Mouse (Mus musculus) kidney, embryonic 15.5 days (tissue): ENCODE measurements around the gene Pnpla7. TPM values are rescaled to one million over a fixed set of nuclear protein-coding genes. Genes with fewer than 3 reads are reported as not detected.
A peak's percentile ranks its signal among the peaks of the same experiment; 100 is the strongest.

Source experiments
- ATAC-seq: fragments of 200-750 bp; cut with Nextera tagmentation; replicated peaks from 2 replicates; pipeline ENCODE4 v1.8.0; 2017; ENCODE audit warnings: moderate TSS enrichment; ENCODE audit not compliant: low FRiP score
- H3K27ac ChIP-seq: fragments of 300-500 bp; sonication (generic); 2 replicates; pipeline ENCODE4 v1.5.1; 2015; ENCODE audit warnings: mild to moderate bottlenecking, inconsistent platforms
- H3K27me3 ChIP-seq: fragments of 300-500 bp; sonication (generic); 2 replicates; pipeline ENCODE4 v1.6.1; 2015; ENCODE audit warnings: inconsistent platforms
- H3K36me3 ChIP-seq: fragments of 300-500 bp; sonication (generic); 2 replicates; pipeline ENCODE4 v1.6.1; 2015; ENCODE audit warnings: inconsistent platforms
- H3K4me1 ChIP-seq: fragments of 300-500 bp; sonication (generic); 2 replicates; pipeline ENCODE4 v1.6.1; 2015; ENCODE audit warnings: inconsistent platforms
- H3K4me2 ChIP-seq: fragments of 300-500 bp; sonication (generic); 2 replicates; pipeline ENCODE4 v1.6.1; 2015; ENCODE audit warnings: moderate library complexity, mild to moderate bottlenecking, inconsistent platforms
- H3K4me3 ChIP-seq: fragments of 300-500 bp; sonication (generic); replicated peaks from 2 replicates; pipeline ENCODE4 v1.5.1; 2015; ENCODE audit warnings: mild to moderate bottlenecking, inconsistent platforms
- H3K9ac ChIP-seq: fragments of 300-500 bp; sonication (generic); 2 replicates; pipeline ENCODE4 v1.6.1; 2015; ENCODE audit warnings: mild to moderate bottlenecking, inconsistent platforms
- H3K9me3 ChIP-seq: fragments of 300-500 bp; sonication (generic); replicated peaks from 2 replicates; pipeline ENCODE4 v1.6.1; 2016; ENCODE audit warnings: inconsistent platforms
- WGBS: fragments of 180-500 bp; shearing (Covaris S2); methylation state at CpG from one replicate; pipeline ENCODE4 v1.1.7; 2015; ENCODE audit warnings: mixed read lengths; 5-methylcytosine and 5-hydroxymethylcytosine counted together
- polyA plus RNA-seq: library from polyadenylated mRNA; unstranded; fragments of >200 nt; fragmentation: Nextera tagmentation; extraction: Ambion mirVana; gene quantifications from 2 replicates; pipeline ENCODE4 v1.2.1, GENCODE M21; 2015

Gene Pnpla7
- polyA plus RNA-seq, 1 experiment from 2014 or later = 9.0 TPM

DNA sequence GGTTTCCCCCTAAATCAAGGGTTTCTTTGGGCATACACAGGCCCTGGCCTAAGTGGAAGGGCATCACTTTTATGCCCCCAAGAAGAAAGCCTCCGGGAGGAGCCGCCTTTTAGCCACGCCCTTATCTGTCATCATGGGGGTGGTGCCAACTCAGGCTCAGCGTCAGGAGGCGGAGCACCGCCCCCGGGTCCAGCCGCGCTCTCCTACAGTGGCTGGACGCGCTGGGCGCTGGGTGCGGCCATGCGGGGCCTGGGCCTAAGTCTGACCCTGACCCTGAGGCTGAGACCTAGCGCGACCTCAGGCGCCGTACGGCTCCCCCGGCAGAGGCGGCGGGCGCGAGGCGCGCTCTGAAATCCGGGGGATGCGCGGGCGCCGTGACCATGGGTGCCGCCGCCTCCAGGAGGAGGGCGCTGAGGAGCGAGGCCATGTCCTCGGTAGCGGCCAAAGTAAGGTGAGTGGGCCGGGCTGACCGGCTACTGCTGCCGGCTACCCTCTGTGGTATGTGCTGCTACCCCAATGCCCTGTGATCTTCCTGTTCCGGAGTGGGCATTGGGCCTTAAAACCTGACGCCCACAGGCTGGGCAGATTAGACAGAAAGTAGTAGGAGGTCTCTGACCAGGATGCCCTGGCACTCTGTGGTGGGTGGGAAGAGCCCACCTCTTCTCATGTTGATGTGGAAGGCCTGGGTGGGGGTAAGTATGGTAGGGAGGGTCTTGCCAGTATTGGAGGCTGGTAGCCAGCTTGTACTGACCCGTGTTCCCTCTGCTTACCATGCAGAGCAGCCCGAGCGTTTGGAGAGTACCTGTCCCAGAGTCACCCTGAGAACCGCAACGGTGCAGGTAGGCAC is 78.6 kb downstream of the Pnpla7 start, which contains the start of gene Nsmf:
Gene Nsmf, plus strand, starts transcription at position 135 of the 847 bp plus-strand sequence.
- 5% methylated on average over 47 of the region's 47 CpGs for WGBS
- H3K4me1 ChIP-seq = peaks cover 18% of the 10 kb centered on the region
- H3K9me3 ChIP-seq = no peaks in the 10 kb centered on the region
- peak within 1 kb of the TSS; percentile 78 for H3K9ac ChIP-seq
- H3K4me2 ChIP-seq = peak within 1 kb of the TSS; percentile 82
- no peaks in the 10 kb centered on the region for H3K27me3 ChIP-seq
- peak; percentile 93 for ATAC-seq
- peak within 1 kb of the TSS; percentile 79 for H3K4me3 ChIP-seq
- peak within 1 kb of the TSS; percentile 59 for H3K27ac ChIP-seq
- peaks cover 27% of the 10 kb centered on the region for H3K36me3 ChIP-seq

DNA sequence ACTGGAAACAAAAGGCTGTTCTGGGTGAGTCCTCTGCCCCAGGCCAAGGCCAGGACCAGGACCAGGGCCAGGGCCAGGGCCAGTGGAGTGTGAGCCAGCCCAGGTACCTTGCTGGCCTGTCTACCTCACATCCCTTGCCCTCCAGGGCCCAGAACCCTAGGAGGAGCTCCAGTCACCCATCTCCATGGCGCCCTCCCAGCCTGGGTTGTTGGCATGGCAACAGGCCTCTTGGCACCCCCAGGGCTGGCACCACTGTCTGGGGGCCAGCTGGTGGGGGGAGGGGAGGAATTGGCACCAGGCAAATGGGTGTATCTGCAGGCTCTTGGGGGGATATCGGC is 79.2 kb downstream of the Pnpla7 start:
- 69% methylated on average over 2 of the region's 2 CpGs for WGBS
- peaks cover 33% of the 10 kb centered on the region for H3K36me3 ChIP-seq
- no peaks in the 10 kb centered on the region for H3K9me3 ChIP-seq
- H3K4me3 ChIP-seq = peak overlapping the region; percentile 79
- H3K9ac ChIP-seq = peak overlapping the region; percentile 78
- peak; percentile 27 for ATAC-seq
- H3K27ac ChIP-seq = no peak overlapping the region
- peaks cover 18% of the 10 kb centered on the region for H3K4me1 ChIP-seq
- H3K27me3 ChIP-seq = no peaks in the 10 kb centered on the region
- H3K4me2 ChIP-seq = peak overlapping the region; percentile 82

DNA sequence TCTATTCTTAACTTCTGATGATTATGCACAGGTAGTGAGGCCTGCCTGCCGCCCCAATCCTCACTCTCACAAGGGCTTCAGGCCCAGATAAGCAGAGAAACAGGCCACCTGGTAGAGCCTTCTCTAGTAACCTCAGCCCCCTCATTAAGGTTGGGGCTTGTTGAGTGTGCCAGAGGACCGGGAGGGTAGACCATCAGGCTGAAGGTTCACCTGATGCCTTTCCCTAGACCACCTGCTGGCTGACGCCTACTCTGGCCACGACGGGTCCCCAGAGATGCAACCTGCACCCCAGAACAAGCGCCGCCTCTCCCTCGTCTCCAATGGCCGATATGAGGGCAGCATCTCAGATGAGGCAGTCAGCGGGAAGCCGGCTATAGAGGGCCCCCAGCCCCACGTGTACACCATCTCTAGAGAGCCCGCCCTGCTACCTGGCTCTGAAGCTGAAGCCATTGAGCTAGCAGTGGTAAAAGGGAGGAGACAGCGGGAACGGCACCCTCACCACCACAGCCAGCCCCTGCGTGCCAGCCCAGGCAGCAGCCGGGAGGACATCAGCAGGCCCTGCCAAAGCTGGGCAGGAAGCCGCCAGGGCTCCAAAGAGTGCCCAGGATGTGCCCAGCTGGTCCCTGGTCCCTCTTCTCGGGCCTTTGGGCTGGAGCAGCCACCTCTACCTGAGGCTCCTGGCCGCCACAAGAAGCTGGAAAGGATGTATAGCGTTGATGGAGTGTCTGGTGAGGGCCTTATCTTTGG is 79.7 kb downstream of the Pnpla7 start:
- Histone ChIP-seq H3K9ac (peak overlapping the region; percentile 78), H3K36me3 (peaks cover 38% of the 10 kb centered on the region), H3K9me3 (no peaks in the 10 kb centered on the region), H3K27me3 (no peaks in the 10 kb centered on the region), H3K27ac (no peak overlapping the region), H3K4me1 (peaks cover 18% of the 10 kb centered on the region), H3K4me3 (peak overlapping the region; percentile 79), H3K4me2 (peak overlapping the region; percentile 82)
- WGBS = 91% methylated on average over 21 of the region's 21 CpGs
- no peak for ATAC-seq

DNA sequence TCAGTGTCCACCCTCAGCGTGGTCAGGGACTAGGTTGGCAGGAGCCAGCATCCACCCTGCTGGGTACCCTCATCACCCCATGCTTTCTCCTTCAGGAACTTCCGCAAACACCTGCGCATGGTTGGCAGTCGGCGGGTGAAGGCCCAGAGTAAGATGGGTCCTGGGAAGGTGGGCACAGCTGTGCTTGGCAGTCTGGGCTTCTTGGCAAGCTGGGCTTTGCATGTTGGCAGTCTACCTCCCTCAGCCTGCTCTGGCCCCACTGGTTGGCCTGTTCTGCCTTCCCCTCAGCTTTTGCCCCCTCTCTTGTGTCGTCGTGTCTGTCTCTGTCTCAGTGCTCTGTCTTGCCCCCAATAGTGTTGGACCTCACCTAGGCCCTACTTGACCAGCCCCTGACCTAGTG is 83.1 kb downstream of the Pnpla7 start:
- H3K27ac ChIP-seq = no peak overlapping the region
- H3K4me1 ChIP-seq = peaks cover 16% of the 10 kb centered on the region
- H3K9me3 ChIP-seq = no peaks in the 10 kb centered on the region
- ATAC-seq = no peak
- peaks cover 64% of the 10 kb centered on the region for H3K36me3 ChIP-seq
- whole genome bisulfite sequencing = 91% methylated on average over 7 of the region's 7 CpGs
- no peak overlapping the region for H3K4me3 ChIP-seq
- H3K4me2 ChIP-seq = no peak overlapping the region
- H3K27me3 ChIP-seq = no peaks in the 10 kb centered on the region
- no peak overlapping the region for H3K9ac ChIP-seq

DNA sequence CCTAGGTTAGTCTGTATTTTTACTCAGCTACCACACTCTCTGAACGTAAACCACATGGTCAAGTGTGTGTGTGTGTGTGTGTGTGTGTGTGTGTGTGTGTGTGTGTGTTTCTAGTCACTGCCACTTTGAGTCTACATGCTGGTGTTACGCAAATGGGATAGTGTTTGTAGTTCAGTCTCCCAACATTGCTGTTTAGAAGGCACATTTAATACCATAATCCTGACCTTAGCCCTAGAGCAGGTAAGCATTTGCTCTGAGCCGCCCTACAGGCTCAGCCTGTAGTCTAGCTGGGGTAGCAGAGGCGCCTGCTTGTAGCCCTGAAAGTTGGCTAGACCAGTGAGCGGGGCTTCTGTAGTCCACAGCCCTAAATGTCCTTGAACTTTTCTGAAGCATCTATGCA is 87.7 kb downstream of the Pnpla7 start:
- H3K27me3 ChIP-seq = no peaks in the 10 kb centered on the region
- H3K9ac ChIP-seq = no peak overlapping the region
- no peak overlapping the region for H3K27ac ChIP-seq
- H3K4me2 ChIP-seq = no peak overlapping the region
- no peaks in the 10 kb centered on the region for H3K4me1 ChIP-seq
- peaks cover 47% of the 10 kb centered on the region for H3K36me3 ChIP-seq
- H3K9me3 ChIP-seq = no peaks in the 10 kb centered on the region
- ATAC-seq = no peak
- 95% methylated on average over 5 of the region's 5 CpGs for WGBS
- H3K4me3 ChIP-seq = no peak overlapping the region

DNA sequence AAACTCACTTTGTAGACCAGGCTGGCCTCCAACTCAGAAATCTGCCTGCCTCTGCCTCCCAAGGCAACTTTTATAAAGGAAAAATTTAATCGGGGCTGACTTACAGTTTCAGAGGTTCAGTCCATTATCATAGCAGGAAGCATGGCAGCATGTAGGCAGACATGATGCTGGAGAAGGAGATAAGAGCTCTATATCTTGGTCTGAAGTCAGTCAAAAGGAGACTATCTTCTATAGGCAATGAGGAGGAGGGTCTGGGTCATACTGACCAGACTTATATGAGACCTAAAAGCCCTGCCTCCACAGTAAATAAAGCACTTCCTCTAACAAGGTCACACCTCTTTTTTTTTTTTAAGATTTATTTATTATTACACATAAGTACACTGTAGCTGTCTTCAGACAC is 88.5 kb downstream of the Pnpla7 start:
- H3K4me2 ChIP-seq = no peak overlapping the region
- WGBS = 96% methylated on average over 1 of the region's 1 CpGs
- no peak overlapping the region for H3K9ac ChIP-seq
- no peaks in the 10 kb centered on the region for H3K27me3 ChIP-seq
- H3K27ac ChIP-seq = no peak overlapping the region
- ATAC-seq = no peak
- no peaks in the 10 kb centered on the region for H3K9me3 ChIP-seq
- H3K36me3 ChIP-seq = peaks cover 39% of the 10 kb centered on the region
- H3K4me1 ChIP-seq = no peaks in the 10 kb centered on the region
- H3K4me3 ChIP-seq = no peak overlapping the region

DNA sequence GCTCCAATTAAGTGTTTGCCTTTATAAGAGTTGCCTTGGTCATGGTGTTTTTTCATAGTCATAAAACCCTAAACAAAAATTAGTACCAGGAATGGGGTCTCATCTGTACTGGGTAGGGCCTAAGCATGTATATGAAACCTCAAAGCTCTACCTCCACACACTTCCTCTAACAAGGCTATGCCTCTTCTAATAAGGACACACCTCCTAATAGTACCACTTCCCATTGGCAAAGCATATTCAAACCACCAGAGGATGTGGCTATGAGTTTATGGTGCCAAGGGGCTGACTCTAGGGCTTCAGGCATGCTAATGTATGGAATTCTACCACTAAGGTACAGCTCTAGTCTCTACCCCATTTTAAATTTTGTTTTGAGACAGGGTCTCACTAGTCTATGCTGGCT is 89.7 kb downstream of the Pnpla7 start:
- H3K4me3 ChIP-seq = no peak overlapping the region
- no peaks in the 10 kb centered on the region for H3K27me3 ChIP-seq
- H3K36me3 ChIP-seq = peaks cover 27% of the 10 kb centered on the region
- H3K9me3 ChIP-seq = no peaks in the 10 kb centered on the region
- H3K4me1 ChIP-seq = no peaks in the 10 kb centered on the region
- no peak overlapping the region for H3K4me2 ChIP-seq
- H3K27ac ChIP-seq = no peak overlapping the region
- no peak overlapping the region for H3K9ac ChIP-seq
- no peak for ATAC-seq

DNA sequence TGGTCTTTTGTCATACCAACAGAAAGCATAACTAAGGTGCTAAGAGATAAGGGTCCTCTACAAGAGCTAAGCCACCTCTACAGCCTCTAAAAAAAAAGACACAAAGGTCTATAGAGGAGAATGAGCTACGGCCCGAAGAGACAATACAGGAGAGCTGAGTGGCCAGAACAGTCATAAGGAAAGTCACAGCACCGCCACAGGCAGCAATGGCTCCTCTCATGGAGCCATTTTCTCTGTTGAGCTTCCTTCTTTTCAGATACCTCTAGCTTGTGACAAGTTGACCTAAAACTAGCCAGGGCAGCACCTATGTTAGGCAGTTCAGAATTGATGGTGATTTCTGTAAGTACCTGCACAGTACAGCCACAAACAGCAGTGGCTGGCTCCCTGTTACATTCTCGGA is 90.7 kb downstream of the Pnpla7 start:
- 88% methylated on average over 4 of the region's 4 CpGs for WGBS
- no peaks in the 10 kb centered on the region for H3K4me1 ChIP-seq
- no peak overlapping the region for H3K9ac ChIP-seq
- H3K4me3 ChIP-seq = no peak overlapping the region
- H3K36me3 ChIP-seq = peaks cover 17% of the 10 kb centered on the region
- ATAC-seq = no peak
- no peak overlapping the region for H3K27ac ChIP-seq
- no peak overlapping the region for H3K4me2 ChIP-seq
- no peaks in the 10 kb centered on the region for H3K9me3 ChIP-seq
- no peaks in the 10 kb centered on the region for H3K27me3 ChIP-seq

DNA sequence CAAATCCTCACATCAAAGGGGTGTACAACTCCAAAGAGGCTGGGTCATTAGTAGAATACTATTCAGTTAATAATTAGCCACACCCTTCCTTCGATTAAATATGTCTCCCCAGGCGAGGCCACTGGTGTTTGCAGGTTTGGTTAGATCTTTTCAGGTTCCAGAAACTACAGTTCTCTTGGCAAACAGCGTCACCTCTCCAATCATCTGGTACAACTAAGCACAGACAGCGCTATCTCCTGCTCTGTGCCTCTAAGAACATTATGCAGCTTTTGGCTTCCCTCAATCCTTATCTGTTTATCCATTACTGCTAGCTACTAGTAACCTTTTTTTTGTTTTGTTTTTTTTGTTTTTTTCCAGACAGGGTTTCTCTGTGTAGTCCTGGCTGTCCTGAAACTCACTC is 93.7 kb downstream of the Pnpla7 start:
- Histone ChIP-seq H3K4me2 (no peak overlapping the region), H3K27me3 (no peaks in the 10 kb centered on the region), H3K4me1 (0 out of 2 replicates have a peak, but pooled peaks cover 2% of the 10 kb centered on the region), H3K4me3 (no peak overlapping the region), H3K9me3 (no peaks in the 10 kb centered on the region), H3K9ac (no peak overlapping the region), H3K36me3 (no peaks in the 10 kb centered on the region), H3K27ac (no peak overlapping the region)
- no peak for ATAC-seq
- WGBS = 66% methylated on average over 4 of the region's 4 CpGs

DNA sequence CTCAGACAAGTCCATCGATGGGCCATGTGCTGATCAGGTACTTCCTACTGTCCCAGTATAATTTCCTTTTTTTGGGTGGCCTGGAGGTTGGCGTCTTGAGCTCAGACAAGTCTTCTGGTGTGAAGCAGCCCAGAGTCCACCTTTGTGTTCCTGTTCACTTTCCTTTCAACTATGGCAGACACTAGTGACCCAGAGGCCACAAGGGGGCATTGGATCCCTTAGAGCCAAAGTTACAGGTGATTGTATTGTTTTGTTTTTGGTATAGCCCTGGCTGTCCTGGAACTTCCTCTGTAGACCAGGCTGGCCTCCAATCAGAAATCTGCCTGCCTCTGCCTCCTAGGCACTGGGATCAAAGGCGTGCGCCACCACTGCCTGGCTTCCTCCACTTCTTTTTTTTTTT is 96.6 kb downstream of the Pnpla7 start:
- H3K9me3 ChIP-seq = no peaks in the 10 kb centered on the region
- no peak overlapping the region for H3K9ac ChIP-seq
- H3K27ac ChIP-seq = no peak overlapping the region
- no peak overlapping the region for H3K4me2 ChIP-seq
- H3K27me3 ChIP-seq = no peaks in the 10 kb centered on the region
- no peaks in the 10 kb centered on the region for H3K36me3 ChIP-seq
- ATAC-seq = no peak
- peaks cover 12% of the 10 kb centered on the region; the same call in 1 of the 2 replicates for H3K4me1 ChIP-seq
- 89% methylated on average over 4 of the region's 4 CpGs for WGBS
- no peak overlapping the region for H3K4me3 ChIP-seq

DNA sequence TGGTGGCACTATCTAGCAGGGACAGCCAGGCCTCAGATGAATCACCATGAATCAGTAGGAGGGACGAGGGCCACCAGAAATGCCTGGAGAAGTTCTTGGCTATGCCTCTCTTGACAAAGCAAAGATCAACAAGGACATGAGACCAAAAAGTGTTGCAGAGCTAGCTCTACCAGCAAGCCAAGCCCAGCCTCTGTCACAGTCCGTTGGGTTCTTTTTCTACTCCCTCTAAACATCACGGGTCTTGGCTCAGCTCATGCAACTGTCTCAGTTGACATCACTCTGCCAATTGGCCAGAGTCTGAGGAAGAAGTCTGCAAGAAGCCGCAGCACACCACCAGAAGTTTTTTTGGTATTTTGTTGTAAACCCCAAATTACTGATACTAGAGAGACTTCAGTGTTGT is 99.7 kb downstream of the Pnpla7 start:
- no peaks in the 10 kb centered on the region for H3K36me3 ChIP-seq
- H3K4me3 ChIP-seq = no peak overlapping the region
- peak; percentile 63; the same call in 1 of the 2 replicates for ATAC-seq
- peaks cover 12% of the 10 kb centered on the region; the same call in 1 of the 2 replicates for H3K4me1 ChIP-seq
- H3K27ac ChIP-seq = peak overlapping the region; percentile 60
- WGBS = 36% methylated on average over 4 of the region's 4 CpGs
- no peak overlapping the region for H3K9ac ChIP-seq
- H3K27me3 ChIP-seq = no peaks in the 10 kb centered on the region
- H3K4me2 ChIP-seq = no peak overlapping the region
- no peaks in the 10 kb centered on the region for H3K9me3 ChIP-seq

DNA sequence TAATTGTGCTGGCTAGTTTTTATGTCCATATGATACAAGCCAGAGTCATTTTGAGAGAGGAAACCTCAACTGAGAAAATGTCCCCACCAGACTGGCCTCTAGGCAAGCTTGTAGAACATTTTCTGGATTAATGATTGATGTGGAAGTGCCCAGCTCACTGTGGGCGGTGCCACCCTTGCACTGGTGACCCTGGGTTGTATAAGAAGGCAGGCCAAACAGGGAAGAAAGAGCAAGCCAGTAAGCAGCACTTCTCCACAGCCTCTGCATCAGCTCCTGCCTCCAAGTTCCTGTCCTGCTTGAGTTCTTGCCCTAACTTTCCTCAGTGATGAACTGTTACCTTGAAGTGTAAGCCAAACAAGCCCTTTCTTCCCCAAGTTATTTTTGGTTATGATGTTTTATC is 103.1 kb downstream of the Pnpla7 start:
- 75% methylated on average over 1 of the region's 1 CpGs for WGBS
- Histone ChIP-seq H3K4me3 (no peak overlapping the region), H3K36me3 (no peaks in the 10 kb centered on the region), H3K4me2 (no peak overlapping the region), H3K4me1 (peaks cover 12% of the 10 kb centered on the region; the same call in 1 of the 2 replicates), H3K9ac (no peak overlapping the region), H3K27me3 (no peaks in the 10 kb centered on the region), H3K27ac (peak overlapping the region; percentile 64; the same call in 1 of the 2 replicates), H3K9me3 (no peaks in the 10 kb centered on the region)
- 0 out of 2 replicates have a peak, but pooled peaks have one; percentile 38 for ATAC-seq
